Mouse (Mus musculus) frontal cortex, postnatal 36 days (tissue): ENCODE measurements around the gene Gm3543.
"Not testable (repeated sequence)": the region's sequence is repeated elsewhere in the genome, so short reads cannot be mapped to it uniquely, and the experiment has no call there.

Experiments used
- DNase-seq, 2 experiments: peaks; one replicate each; pipeline ENCODE4 v3.0.0; 2022; ENCODE audit warnings: low spot score in 2 of 2

Gm3543 gene

GRCm38 (mm10) chr14:41983225-41983624, at the start of gene Gm3543:
TSS of gene Gm3543 (minus strand) at chr14:41983325.
- DNase-seq: not testable (repeated sequence)

DNA sequence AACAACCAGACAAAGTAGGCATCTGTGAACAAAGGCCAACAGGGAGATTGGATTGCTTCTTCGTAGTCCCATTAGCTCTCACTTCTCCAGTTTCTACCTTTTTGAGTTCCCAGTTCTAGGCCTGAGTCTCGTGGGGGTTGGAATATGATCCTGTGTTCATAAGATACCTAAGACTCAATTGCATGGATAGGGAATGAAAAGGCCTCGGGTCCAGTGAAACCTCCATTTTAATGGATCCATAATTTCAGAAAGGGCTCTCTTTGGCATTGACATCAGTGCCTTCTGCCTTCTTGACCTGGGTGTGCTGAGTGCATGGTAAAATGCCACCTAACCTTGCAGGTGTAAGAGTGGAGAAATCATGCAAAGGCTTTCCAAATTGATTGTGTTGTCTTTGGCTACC, 14.5 kb downstream of the Gm3543 start:
- not testable (repeated sequence) for DNase-seq

DNA sequence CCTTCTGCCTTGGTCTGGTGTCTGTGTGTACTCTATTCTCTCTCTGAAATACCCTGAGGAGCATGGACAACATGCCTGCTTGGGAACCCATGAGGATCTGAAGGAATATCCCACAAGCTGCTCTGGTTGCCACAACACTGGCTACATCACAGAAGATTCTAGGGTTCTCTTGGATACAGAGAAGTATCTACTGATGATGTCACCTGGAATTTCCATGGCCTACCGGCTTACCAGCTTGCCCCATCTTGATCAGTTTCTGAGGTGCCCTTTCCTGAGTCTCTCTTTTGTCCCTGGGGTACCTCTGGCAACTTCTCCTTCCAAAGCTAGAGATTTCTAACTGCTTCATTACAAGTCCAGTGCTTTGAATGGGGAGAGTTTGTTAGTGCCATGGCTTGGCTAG, 15.3 kb downstream of the Gm3543 start, which contains the start of gene Gm6401:
Gene Gm6401 (minus strand): TSS at position 101 of the 400 bp plus-strand sequence.
- DNase-seq: not testable (repeated sequence)

GRCm38 (mm10) chr14:41964095-41964494, 19.0 kb downstream of the Gm3543 start:
- not testable (repeated sequence) for DNase-seq

DNA sequence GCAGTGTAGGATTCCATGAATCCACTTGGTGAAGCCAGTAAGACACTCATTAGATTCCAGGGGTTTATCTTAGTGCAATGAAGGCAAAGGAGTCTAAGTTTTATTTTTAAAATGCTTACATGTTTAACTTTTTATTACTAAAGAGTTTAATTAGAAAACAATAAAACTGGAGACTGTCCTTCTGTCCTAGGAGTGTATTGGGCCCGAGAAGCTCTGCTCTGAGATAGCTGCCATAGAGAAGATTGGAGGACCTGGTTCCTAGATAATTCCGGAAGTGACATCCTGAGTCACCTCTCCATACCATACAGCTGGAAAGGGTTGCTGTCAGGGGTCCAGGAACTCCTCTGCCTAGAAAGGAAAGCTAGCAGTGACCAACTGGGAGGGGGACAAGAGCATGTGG, 39.4 kb downstream of the Gm3543 start, which contains the start of gene 1700024B05Rik:
Gene 1700024B05Rik (plus strand): TSS at position 301 of the 400 bp plus-strand sequence.
- not testable (repeated sequence) for DNase-seq
